Mouse (Mus musculus): ENCODE measurements around the gene Vamp2. TPM values are rescaled to one million over a fixed set of nuclear protein-coding genes. Genes with fewer than 3 reads are reported as not detected.

The Vamp2 gene
- 10 to 100 TPM; 26.9 to 31.5 (median 27.3) TPM for polyA plus RNA-seq (2017; shearing (Covaris generic))

DNA sequence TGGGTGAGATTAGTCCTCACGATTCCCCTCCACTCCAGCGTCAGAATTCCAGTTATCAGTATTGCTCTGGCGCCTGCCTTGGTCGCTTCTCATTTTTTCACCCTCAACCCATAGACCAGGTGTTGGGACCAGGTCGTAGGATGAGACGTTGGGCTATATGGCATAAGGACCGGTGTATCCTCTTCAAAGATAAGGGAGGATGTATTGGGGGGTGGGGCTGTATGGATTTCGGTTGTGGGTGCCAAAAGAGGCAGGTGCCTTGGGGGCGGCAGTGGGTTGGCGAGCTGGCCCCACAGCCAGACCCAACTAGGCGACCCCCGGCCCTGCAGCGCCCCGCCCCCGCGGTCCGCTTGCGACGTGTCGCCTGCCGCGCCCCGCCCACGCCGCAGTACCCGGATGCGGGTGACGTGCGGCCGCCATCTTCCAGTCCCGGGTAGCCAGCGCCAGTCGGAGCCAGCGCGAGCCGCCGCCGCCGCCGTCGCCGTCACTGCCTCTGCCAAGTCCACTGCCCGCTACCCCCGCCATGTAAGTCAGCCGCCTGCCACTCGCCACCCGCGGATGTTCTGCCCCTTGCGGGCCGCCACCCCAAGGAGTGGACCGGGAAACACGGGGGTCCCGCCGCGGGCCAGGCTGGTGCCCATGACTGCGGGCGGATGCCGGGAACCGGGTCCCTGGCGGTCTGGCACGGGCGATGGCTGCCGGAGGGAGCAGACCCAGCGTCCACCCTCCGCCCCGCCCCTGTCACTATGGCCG is at the start of gene Vamp2:
Vamp2 (plus strand) TSS at position 388 of the 753 bp plus-strand sequence.
- ATAC-seq: peak; percentile 72

DNA sequence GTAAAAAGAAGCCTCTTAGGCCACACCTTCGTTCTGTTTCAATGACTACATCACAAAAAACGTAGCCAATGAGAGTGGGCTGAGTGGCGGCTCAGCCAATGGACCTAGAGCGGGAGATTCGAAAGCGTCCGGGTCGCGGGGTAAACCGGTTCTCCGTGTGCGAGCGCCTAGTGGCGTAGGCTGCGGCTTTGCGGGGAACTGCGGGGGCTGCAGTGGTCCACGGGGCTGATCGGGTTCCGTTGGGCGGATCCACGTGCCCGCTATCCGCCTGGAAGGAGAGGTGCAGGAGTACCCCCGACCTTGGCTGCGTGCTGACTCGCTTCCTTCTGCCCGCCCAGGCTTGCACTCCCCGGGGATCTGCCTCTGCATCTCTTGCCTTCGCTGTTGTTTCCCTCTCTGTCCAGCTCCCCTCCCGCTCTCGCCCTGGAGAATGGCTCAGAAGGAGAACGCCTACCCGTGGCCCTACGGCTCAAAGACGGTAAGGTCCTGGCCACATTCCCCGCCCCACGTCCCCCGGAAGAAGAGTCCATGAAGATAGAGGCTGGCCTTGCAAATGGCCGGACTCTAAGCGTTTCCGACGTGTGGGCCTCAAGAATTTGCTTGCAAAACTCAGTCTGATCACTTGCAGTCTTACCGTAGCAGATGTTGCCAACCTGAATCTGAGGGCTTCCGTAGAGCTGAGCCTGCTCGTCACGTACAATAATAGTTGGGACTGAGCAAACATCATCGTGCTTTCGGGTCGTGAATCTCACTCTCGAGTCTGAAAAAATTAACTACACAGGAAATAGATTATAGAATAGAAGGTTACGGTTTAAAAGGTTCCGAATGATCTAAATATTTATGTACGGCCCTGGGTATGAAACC is 42.5 kb upstream of the Vamp2 start, which contains the start of gene Aurkb:
Aurkb (plus strand) TSS at position 117 of the 864 bp plus-strand sequence.
- peak; percentile 80 for ATAC-seq

DNA sequence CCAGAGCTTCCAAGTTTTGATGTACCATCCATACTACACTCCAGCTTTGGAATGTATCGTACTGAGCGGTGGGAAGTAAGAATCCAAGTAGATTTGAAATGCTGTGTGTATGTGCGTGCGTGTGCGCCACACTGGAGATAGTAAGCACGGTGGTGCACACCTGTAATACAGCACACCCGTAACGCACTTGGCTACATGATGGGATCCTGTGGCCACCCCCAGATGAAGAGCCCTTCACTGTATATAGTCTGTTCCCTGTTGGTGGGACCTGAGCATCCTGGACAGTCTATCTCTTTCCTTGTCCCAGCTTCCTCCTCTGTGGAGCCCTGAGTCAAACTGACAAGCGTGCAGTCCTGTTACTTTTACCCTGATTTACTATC is 41.9 kb upstream of the Vamp2 start:
- ATAC-seq: no peak

DNA sequence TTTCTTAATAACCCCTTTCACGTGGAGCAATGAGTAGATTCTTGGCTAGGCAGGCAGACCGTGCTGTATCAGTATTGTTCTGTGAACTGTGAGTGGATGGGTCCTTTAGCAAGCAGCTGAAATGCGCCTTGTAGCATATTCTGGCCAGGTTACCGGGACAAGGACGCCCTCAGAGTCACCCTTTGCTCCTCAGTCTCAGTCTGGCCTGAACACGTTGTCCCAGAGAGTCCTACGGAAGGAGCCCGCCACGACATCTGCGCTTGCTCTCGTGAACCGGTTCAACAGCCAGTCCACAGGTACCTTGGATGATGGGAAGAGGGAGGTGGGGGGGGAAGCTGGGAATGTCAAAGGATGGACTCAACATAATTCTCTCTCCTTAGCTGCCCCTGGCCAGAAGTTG is 40.7 kb upstream of the Vamp2 start:
- no peak for ATAC-seq

DNA sequence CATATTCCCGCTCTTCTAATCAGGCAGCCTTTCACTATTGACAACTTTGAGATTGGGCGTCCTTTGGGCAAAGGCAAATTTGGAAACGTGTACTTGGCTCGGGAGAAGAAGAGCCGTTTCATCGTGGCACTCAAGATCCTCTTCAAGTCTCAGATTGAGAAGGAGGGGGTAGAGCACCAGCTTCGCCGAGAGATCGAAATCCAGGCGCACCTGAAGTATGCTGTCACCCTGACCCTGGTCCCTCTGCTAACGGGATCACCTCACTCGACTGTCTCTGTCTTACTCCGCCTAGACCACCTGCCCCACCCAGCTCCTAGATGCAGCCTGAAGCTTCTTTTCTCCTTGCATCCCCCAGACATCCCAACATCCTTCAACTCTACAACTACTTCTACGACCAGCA is 40.1 kb upstream of the Vamp2 start:
- no peak for ATAC-seq

DNA sequence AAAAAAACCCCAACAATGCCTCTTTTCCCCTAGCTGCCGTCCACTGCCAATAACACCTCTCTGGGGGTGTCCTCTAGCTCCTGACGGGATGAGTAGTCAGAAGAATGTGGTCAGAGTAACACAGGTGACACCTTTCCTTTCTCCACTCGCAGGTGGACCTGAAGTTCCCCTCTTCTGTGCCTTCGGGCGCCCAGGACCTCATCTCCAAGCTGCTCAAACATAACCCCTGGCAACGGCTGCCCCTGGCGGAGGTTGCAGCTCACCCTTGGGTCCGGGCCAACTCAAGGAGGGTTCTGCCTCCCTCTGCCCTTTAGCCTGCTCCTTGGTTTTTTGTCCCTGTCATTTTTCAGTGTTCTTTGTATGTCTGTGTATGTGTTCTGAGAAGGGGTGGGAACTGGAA is 37.5 kb upstream of the Vamp2 start:
- no peak for ATAC-seq

DNA sequence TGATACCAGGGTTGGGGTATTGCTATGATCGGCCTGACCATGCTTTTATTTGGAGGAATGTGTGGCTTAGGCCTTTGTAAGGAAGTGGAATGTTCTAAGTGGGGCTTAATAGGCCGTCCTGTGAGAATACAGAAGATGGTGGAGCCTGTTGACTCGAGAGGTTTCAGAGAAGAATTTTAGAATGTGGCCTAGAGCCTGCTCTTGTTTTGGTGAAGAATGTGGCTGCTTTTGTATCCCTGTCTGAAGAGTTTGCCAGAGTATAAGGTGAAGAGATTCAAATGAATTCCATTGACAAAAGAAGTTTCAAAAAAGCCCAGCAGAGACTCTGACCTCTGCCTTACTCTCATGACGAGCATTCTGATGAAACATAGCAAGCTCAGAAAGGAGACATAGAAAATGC is 36.5 kb upstream of the Vamp2 start:
- ATAC-seq: no peak

DNA sequence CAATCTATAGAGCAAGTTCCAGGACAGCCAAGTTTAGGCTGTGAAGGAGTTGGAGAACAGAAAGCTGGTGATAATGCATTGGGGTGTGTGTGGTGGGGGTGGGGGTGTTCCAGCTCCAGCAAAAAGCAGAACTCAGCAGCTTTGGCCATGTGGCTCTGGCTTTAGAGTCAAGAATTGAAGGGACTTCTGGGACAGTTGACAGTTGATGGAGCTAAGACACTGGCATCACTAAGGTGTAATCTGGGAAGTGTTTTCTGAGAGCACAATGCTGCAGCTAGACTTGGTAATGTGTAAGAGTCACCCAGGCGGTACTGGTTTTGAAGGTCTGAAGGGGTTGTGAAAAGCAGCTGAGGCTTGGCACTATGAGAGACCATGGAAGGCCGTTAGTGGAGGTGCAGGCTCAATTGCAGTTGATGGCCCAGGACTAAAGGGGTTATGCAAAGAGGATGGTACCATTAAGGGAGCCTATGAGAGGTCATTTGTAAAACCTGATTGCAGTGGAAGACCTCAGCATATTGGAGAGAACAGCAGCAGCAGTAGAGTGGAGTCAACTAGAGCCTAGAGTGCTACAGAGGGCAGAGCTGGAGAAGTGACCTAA is 35.4 kb upstream of the Vamp2 start:
- ATAC-seq: no peak

DNA sequence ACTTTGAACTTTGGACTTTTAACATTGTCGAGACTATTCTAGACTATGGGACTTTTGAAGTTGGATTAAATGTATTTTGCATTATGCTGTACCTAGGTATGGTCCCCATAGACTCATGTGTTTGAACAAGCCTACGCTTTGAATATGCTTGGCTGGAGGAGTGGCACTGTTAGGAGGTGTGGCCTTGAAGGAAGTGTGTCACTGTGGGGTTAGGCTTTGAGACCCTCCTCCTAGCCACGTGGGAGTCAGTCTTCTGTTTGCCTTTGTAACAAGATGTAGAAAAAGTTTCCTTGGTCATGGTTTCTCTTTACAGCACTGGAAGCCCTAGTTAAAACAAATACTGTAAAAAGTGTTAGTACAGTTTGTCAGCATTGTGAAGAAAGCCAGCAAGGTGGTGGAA is 34.4 kb upstream of the Vamp2 start:
- no peak for ATAC-seq

DNA sequence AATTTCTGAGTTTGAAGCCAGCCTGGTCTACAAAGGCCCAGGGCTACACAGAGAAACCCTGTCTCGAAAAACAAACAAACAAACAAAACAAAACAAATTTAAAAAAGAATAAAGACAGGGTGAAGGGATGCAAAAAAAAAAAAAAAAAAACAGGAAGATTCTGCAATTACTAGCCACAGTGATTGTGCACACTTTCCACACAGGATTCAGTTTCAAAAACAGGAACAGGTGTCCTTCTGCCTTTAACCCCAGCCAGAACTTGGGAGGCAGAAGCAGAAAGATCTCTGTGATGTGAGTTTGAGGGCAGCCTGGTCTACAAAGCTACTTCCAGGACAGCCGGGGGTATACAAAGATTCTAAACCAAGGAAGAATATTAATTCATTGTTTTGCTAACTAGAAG is 30.0 kb upstream of the Vamp2 start:
- ATAC-seq: no peak

DNA sequence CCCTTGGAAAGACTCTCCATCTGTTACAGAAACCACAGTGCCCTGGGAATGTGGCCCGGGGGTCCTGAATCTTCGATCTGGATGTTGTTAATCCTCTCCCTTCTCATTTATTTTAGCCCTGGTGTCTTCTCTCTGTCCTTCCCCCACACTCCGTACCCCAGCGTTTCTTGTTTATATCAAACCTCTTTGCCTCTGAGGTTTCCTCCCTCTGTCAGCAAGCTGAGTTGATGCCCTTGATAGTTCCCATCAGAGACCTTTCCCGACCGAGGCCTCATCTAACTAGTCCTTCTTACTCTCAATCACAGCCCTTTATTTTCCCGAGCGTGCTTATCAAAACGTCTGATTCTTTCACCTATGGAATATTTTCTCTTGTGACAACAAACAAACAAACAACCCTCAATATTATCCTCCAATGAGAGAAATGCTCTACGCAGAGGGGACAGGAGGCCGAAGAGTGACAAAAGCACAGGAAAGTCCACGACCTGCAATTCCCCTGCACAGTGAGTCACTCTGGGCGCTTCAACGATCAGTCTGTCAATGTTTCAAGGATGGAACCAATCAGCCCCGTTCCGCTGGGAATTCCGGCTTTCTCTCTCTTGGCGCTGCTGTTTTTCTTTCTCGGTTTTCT is 29.4 kb upstream of the Vamp2 start:
- ATAC-seq: no peak

DNA sequence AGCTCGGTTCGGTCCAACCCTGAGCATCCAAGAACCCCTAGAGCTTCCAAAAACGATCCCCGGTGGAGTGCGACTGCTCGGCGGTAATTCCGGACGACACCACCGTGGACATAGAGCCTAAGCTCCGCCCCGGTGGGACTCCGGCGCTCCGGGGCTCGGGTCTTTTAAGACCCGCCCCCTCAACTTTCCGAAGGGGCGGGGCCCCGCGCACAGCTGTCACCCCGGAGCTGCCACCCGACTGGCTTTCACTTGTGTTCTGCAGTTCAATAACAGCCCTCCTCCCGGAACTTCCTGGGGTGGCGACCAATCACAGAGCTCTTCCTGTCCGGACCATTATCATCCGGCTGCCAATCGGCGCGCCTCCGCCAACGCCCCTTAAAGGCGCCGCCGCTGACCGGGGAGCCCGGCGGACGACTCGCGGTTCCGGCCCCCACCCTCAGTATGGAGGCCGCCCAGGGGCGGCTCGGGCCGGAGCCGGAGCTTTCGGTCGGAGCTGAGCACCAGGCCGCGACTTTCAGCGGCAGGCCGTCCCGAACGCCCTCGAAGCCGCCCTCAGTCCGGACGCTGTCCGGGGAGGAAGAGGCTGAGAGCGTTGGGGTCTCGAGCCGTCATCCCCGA is 28.8 kb upstream of the Vamp2 start, which contains the start of gene Borcs6:
Borcs6 (plus strand) TSS at position 361 of the 618 bp plus-strand sequence.
- ATAC-seq: peak; percentile 88

DNA sequence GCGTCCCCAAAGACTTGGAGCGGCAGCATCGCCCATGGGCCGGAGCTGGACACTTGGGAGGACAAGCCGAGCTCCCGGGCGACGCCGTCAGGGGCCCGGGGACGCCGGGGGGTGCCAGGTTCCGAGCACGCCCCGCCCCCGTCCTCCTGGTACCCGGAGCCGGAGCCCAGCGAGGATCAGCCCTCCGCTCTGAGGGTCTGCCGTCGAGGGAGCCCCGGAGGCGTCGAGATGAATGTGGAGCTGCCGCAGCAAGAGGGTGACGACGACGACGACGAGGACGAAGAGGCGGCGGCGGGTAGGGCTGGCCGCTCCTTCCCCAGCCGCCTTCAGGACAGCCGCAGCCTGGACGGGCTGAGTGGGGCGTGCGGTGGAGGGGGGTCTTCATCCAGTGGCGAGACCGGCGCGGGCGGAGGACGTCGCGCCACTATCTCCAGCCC is 28.3 kb upstream of the Vamp2 start:
- peak; percentile 12 for ATAC-seq

DNA sequence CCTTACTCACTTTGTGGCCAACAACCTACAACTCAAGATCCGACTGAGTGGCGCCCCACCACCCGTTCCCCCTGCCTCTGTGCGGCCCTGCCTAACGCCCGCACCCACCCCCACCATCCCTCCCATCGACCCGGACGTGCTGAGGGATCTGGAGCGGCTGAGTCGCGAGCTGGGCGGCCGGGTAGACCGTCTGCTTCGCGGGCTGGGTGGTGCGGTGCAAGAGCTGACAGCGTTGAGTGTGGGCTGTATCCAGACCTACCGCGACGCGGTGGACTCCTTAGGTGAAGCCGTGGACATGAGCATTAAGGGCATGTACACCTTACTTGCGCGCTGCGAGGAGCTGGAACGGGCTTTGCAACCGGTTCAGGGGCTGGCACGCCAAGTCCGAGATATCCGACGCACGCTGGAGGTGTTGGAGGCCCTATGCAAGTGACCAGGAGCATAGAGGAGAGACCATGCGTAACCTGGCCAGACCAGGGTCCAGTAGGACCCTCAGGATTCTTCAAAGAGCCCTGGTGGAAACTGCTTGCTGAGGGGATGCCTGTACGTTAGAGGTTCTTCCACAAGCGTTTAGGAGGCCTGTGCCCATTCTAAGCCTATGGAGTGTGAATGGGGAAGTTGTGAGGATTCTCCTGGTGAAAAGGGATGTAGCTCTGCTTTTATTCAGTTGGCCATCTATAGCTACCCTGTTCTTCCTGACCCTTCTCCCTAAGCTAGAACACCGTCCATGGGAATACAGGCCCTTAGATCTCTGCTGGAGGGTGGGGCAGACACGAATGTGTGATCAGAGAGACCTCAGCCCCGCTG is 27.6 kb upstream of the Vamp2 start:
- ATAC-seq: no peak

DNA sequence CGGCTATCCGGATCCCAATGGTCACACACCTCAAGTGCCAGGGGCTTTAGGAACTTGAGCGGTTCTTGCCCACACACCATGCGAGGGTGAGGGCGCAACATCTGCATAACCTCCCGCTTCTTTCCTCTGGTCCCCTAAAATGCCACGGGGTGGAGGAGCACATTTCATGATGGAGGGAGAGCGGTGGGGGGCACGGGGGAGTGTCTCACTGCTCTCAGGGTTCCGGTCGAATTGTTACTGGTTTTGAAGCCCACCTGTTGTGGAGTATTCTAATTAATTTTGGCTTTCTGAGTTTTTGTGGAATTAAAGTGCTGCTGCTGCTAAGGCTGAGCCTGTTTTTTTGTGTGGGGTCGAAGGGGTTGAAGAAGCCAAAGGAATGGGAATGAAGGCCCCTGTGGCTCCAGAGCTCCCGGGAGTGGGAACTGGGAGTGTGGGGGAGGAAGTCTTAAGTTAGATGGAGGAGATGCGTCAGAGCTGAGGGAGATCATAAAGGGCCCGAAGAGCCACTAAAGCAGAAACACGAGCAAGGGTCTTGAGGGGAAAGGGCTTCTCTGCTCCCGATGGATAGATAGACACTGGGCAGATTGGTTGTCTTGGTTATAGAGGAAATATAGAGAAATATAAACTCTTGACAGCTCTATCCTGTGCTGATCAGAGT is 26.9 kb upstream of the Vamp2 start:
- ATAC-seq: no peak

DNA sequence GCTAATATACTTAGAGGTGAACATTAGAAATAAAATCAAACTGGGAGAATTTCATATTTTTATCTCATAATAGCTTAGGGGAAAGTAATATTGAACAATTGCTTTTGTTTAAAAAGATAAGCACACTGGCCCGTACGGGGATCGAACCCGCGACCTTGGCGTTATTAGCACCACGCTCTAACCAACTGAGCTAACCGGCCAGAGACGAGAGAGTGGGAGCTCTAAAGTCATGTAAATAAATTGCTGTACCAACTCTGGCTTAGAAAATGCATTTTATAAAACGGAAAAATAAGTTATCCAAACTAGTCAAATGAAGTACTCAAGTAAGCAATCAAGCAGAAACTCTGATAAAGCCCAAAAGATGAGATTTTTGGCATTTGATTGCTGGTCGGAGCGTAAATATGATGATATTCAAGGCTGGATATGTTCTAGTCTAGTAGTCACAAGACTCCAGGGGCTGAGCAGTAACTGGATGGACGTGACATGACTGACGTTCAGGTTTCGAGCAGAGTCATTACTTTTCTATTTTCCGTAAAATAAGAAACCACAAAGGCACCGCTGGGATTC is 26.0 kb upstream of the Vamp2 start:
- ATAC-seq: peak; percentile 3

DNA sequence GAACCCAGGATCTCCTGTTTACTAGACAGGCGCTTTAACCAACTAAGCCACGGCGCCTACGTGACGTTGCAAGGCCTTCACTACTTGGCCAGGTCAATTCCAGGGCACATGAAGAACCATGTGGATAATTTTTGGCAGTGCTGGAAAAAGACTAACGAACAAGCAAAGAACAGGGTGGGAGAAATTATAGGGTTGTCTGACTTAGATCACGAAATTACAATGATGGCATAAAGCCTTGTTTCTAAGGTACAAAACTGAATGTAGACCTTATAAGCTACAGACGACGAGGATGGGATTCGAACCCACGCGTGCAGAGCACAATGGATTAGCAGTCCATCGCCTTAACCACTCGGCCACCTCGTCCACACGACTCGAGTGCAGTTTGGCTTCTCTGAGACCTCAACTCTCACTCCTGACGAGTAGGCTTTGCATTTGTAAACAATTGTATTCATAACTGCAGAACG is 25.5 kb upstream of the Vamp2 start:
- peak; percentile 42 for ATAC-seq

DNA sequence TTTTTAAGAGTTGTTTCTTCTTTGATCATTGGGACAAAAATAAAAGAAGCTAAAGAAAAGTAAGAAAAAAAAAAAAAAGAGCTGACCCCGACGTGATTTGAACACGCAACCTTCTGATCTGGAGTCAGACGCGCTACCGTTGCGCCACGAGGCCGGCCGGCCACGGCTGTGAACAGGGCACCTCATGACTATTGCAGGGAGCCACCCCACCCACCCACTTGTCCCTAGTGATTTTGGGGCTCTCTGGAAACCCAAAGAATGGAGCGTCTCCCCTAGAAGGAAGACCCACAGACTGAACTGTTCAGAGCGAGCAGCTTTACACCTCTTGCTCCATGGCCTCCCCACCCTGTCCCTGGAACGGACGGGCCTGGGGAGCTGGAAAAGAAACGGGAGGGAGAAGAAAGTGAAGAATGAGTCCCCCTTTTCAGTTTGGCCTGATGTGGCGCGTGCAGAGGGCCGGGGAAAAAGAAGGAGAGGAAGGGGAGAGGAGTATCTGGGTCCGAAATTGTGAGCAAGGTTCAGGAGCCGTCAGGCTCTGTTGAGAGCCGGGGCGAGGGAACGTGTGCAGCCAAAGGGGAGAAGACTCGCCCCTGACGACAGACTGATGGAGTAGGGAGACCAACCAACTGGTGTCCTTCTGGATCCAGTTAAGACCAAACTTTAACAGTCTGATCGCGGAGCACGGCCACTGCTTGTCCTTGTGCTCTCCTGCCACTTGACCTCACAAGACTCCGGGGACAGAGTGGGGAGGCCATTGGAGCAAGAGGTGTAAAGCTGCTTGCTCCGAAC is 24.7 kb upstream of the Vamp2 start:
- ATAC-seq: peak; percentile 19

Measured in inflammation-experienced regulatory T-cells, adult 6 months (primary cell).